Mouse (Mus musculus) CH12.LX (cell line): ENCODE data around the gene Abr. TPM values are rescaled to one million over a fixed set of nuclear protein-coding genes. Genes with fewer than 3 reads are reported as not detected.

Experiments used
- DNase-seq: peaks from one replicate; pipeline ENCODE4 v3.0.0-alpha.2; 2013; ENCODE audit errors: extremely low read depth
- H3K27ac ChIP-seq: 2 replicates; pipeline ENCODE4 v1.5.1; 2012; ENCODE audit warnings: low read depth, mild to moderate bottlenecking, control low read depth, moderate library complexity; ENCODE audit not compliant: insufficient read depth
- H3K27me3 ChIP-seq: replicated peaks from 2 replicates; pipeline ENCODE3; 2012; ENCODE audit warnings: inconsistent platforms
- H3K36me3 ChIP-seq, 2 experiments: replicated peaks in 1 of 2; 2 replicates each; pipeline versions ENCODE3 to v1.6.1; 2012; ENCODE audit warnings: inconsistent platforms in 1 of 2, low read length in 1 of 2, mild to moderate bottlenecking in 1 of 2, mixed read lengths in 1 of 2, moderate library complexity in 1 of 2; ENCODE audit not compliant: control insufficient read depth in 1 of 2, insufficient read depth in 1 of 2
- H3K4me1 ChIP-seq, 2 experiments: 2 replicates each; pipeline ENCODE4 v1.6.1; 2012; ENCODE audit warnings: inconsistent platforms in 1 of 2, moderate library complexity in 1 of 2; ENCODE audit not compliant: insufficient read depth in 2 of 2, control insufficient read depth in 1 of 2
- H3K4me2 ChIP-seq: 2 replicates; pipeline ENCODE4 v1.6.1; 2012; ENCODE audit warnings: low read depth, mild to moderate bottlenecking, control low read depth; ENCODE audit not compliant: poor library complexity, insufficient read depth, severe bottlenecking
- H3K4me3 ChIP-seq, 3 experiments: fragments of 150-350 bp in 1 of 3; sonication (generic) in 1 of 3; replicated peaks in 1 of 3; 2 replicates each; pipeline versions ENCODE3 to v1.5.1; 2011 to 2012; ENCODE audit warnings: low read depth in 2 of 3, low read length in 2 of 3, mild to moderate bottlenecking in 2 of 3, moderate library complexity in 2 of 3, control low read depth in 1 of 3, improper control_type of control experiment in 1 of 3, inconsistent platforms in 1 of 3, mixed read lengths in 1 of 3; ENCODE audit not compliant: poor library complexity in 1 of 3
- H3K79me2 ChIP-seq: replicated peaks from 2 replicates; pipeline ENCODE4 v1.6.1; 2012; ENCODE audit warnings: mild to moderate bottlenecking, moderate library complexity; ENCODE audit not compliant: control insufficient read depth, poor library complexity, insufficient read depth, severe bottlenecking; ENCODE audit errors: extremely low read depth
- H3K9ac ChIP-seq: 2 replicates; pipeline ENCODE4 v1.6.1; 2012; ENCODE audit warnings: low read depth, mild to moderate bottlenecking, control low read depth, moderate library complexity; ENCODE audit not compliant: insufficient read depth
- H3K9me3 ChIP-seq: replicated peaks from 2 replicates; pipeline ENCODE3; 2012; ENCODE audit warnings: low read length, inconsistent platforms, mixed read lengths
- CHD1 ChIP-seq: IDR thresholded peaks from 2 replicates; pipeline ENCODE4 v1.6.1; 2012; ENCODE audit warnings: low read depth, low read length, improper control_type of control experiment, inconsistent platforms
- ELF1 ChIP-seq: IDR thresholded peaks from 2 replicates; pipeline ENCODE4 v1.6.1; 2014; ENCODE audit warnings: low read depth, mild to moderate bottlenecking, inconsistent platforms, low read length, improper control_type of control experiment
- EP300 ChIP-seq: IDR thresholded peaks from 2 replicates; pipeline ENCODE4 v1.6.1; 2011; ENCODE audit warnings: low read length, improper control_type of control experiment
- ETS1 ChIP-seq: conservative IDR thresholded peaks from 2 replicates; pipeline ENCODE4 v1.6.1; 2012; ENCODE audit warnings: low read depth, mild to moderate bottlenecking, inconsistent platforms, low read length, improper control_type of control experiment, moderate library complexity
- GABPA ChIP-seq: IDR thresholded peaks from 2 replicates; pipeline ENCODE4 v1.6.1; 2012; ENCODE audit warnings: low read depth, low read length, improper control_type of control experiment, inconsistent platforms; ENCODE audit not compliant: insufficient replicate concordance
- HCFC1 ChIP-seq: IDR thresholded peaks from 2 replicates; pipeline ENCODE4 v1.6.1; 2012; ENCODE audit warnings: low read depth, mild to moderate bottlenecking, inconsistent platforms, low read length, improper control_type of control experiment
- IRF4 ChIP-seq: IDR thresholded peaks from 2 replicates; pipeline ENCODE4 v1.6.1; 2014; ENCODE audit warnings: low read depth, mild to moderate bottlenecking, inconsistent platforms, low read length, improper control_type of control experiment
- JUN ChIP-seq: IDR thresholded peaks from 2 replicates; pipeline ENCODE4 v1.6.1; 2011; ENCODE audit warnings: low read depth, mild to moderate bottlenecking, low read length, improper control_type of control experiment, moderate library complexity; ENCODE audit not compliant: insufficient read depth
- JUND ChIP-seq: conservative IDR thresholded peaks from 2 replicates; pipeline ENCODE4 v1.6.1; 2011; ENCODE audit warnings: low read depth, low read length, improper control_type of control experiment
- KAT2A ChIP-seq: IDR thresholded peaks from 2 replicates; pipeline ENCODE4 v1.6.1; 2012; ENCODE audit warnings: low read length, improper control_type of control experiment, inconsistent platforms; ENCODE audit not compliant: insufficient replicate concordance
- MAFK ChIP-seq: IDR thresholded peaks from 2 replicates; pipeline ENCODE4 v1.6.1; 2011; ENCODE audit warnings: low read length, improper control_type of control experiment; ENCODE audit not compliant: insufficient replicate concordance
- MAX ChIP-seq: IDR thresholded peaks from 2 replicates; pipeline ENCODE4 v1.6.1; 2011; ENCODE audit warnings: low read length, improper control_type of control experiment
- NRF1 ChIP-seq: IDR thresholded peaks from 2 replicates; pipeline ENCODE4 v1.6.1; 2014; ENCODE audit warnings: low read depth, mild to moderate bottlenecking, inconsistent platforms, low read length, improper control_type of control experiment, moderate library complexity
- POLR2A ChIP-seq: IDR thresholded peaks from 2 replicates; pipeline ENCODE4 v1.6.1; 2011; ENCODE audit warnings: low read depth, mild to moderate bottlenecking, improper control_type of control experiment, low read length
- SMC3 ChIP-seq: IDR thresholded peaks from 2 replicates; pipeline ENCODE4 v1.6.1; 2011; ENCODE audit warnings: low read depth, low read length, improper control_type of control experiment
- TBP ChIP-seq: conservative IDR thresholded peaks from 2 replicates; pipeline ENCODE4 v1.6.1; 2011; ENCODE audit warnings: low read depth, low read length, improper control_type of control experiment
- UBTF ChIP-seq: IDR thresholded peaks from 2 replicates; pipeline ENCODE4 v1.6.1; 2012; ENCODE audit warnings: low read depth, mild to moderate bottlenecking, inconsistent platforms, low read length, improper control_type of control experiment, moderate library complexity
- USF1 ChIP-seq: IDR thresholded peaks from 2 replicates; pipeline ENCODE4 v1.6.1; 2014; ENCODE audit warnings: low read depth, mild to moderate bottlenecking, inconsistent platforms, low read length, improper control_type of control experiment
- ZC3H11A ChIP-seq: IDR thresholded peaks from 2 replicates; pipeline ENCODE4 v1.6.1; 2012; ENCODE audit warnings: low read depth, mild to moderate bottlenecking, inconsistent platforms, low read length, improper control_type of control experiment
- ZKSCAN1 ChIP-seq: IDR thresholded peaks from 2 replicates; pipeline ENCODE4 v1.6.1; 2012; ENCODE audit warnings: low read depth, inconsistent platforms, low read length, improper control_type of control experiment, borderline replicate concordance
- ZMIZ1 ChIP-seq: IDR thresholded peaks from 2 replicates; pipeline ENCODE4 v1.6.1; 2012; ENCODE audit warnings: low read depth, mild to moderate bottlenecking, inconsistent platforms, low read length, improper control_type of control experiment
- dilution Hi-C: fragments of 300-500 bp; cut with MboI; formaldehyde crosslinking; loops from 2 replicates; pipeline ENCODE4 v1.14.3; 2020; ENCODE audit warnings: low sequenced_read_pairs; ENCODE audit not compliant: extremely low pct_unique_long_range_greater_than_20kb, extremely low pct_ligation_motif_present
- in situ Hi-C: fragments of 300-500 bp; cut with MboI; formaldehyde crosslinking; loops from 3 replicates; pipeline ENCODE4 v1.14.3; 2019; ENCODE audit warnings: low sequenced_read_pairs, low pct_ligation_motif_present, low pct_unique_long_range_greater_than_20kb, mixed read lengths
- polyA plus RNA-seq: library from polyadenylated mRNA; unstranded; fragments of >175 nt; gene quantifications from 2 replicates; pipeline ENCODE4 v1.2.1, GENCODE M21; 2012; ENCODE audit warnings: low read depth; ENCODE audit not compliant: insufficient read length
- total RNA-seq, 2 experiments: library from RNA; depleted of rRNA; stranded (reverse); fragments of 300-350 nt in 1 of 2; fragments of >200 nt in 1 of 2; gene quantifications; 2 replicates each; pipeline ENCODE4 v1.2.3; 2012 to 2014

Gene Abr
- total and polyA plus RNA-seq, 3 experiments = 21.0 to 49.5 (median 37.4) TPM

DNA sequence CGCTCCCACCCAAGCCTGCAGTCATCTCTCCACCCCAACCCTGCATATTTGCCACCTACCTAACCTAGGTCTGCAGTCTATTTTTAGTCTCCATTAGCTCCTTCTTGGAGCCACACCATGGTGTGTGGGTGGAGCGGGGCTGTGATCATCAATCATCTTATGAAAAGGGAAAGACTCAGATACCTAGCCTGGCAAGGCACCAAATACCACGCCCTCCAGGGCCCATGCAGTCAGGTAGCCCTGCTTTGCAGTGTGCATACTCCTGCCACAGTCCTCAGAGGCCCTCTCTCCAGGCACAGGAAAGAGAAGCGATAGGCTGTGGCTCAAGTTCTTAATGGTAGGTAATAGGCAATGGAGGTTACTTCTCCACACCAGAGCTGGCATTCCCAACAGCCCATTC is 128.9 kb downstream of the Abr start:
- in situ Hi-C loops = loop anchor here (5.0 kb wide), 1 partner anchor 36 kb away; no protein-coding TSS in a partner anchor
- H3K27me3 ChIP-seq = no peaks in the 10 kb centered on the region

GRCm38 (mm10) chr11:76491817-76492216 is 130.3 kb downstream of the Abr start:
- Histone ChIP-seq H3K9ac (no peak overlapping the region), H3K27ac (no peak overlapping the region), H3K36me3 (peaks cover 0 to 28% of the 10 kb centered on the region in 2 experiments), H3K27me3 (no peaks in the 10 kb centered on the region), H3K4me2 (no peak overlapping the region), H3K79me2 (0 out of 2 replicates have a peak, but pooled peaks cover 4% of the 10 kb centered on the region), H3K4me3 (no peak overlapping the region), H3K4me1 (peaks cover 28 to 63% of the 10 kb centered on the region in 2 experiments), H3K9me3 (no peaks in the 10 kb centered on the region)
- dilution Hi-C loops = no loop called here
- TF ChIP-seq SMC3 = no peak
- no peak for TF ChIP-seq MAX
- no peak for TF ChIP-seq USF1
- TF ChIP-seq ELF1 = no peak
- in situ Hi-C loops = loop anchor here (5.0 kb wide), 1 partner anchor 35 kb away; no protein-coding TSS in a partner anchor
- DNase-seq = no peak

More for the DNA sequence above, 128.9 kb downstream of the Abr start:
- peak overlapping the region in 2 of 3 experiments; percentile 83 to 85 for H3K4me3 ChIP-seq
- DNase-seq = no peak
- peaks cover 0 to 25% of the 10 kb centered on the region in 2 experiments for H3K36me3 ChIP-seq
- H3K79me2 ChIP-seq = 0 out of 2 replicates have a peak, but pooled peaks cover 4% of the 10 kb centered on the region
- no peaks in the 10 kb centered on the region for H3K9me3 ChIP-seq
- dilution Hi-C loops = no loop called here
- peak overlapping the region; percentile 49 for H3K4me2 ChIP-seq
- peaks cover 40 to 65% of the 10 kb centered on the region in 2 experiments for H3K4me1 ChIP-seq
- TF ChIP-seq TBP (no peak), ZC3H11A (no peak), ETS1 (no peak), MAX (no peak), KAT2A (no peak), UBTF (no peak), GABPA (no peak), JUND (no peak), ZKSCAN1 (no peak), USF1 (no peak), IRF4 (no peak), ZMIZ1 (no peak), POLR2A (no peak), EP300 (no peak), HCFC1 (no peak), CHD1 (no peak), NRF1 (no peak), JUN (no peak), MAFK (no peak), ELF1 (no peak)
- peak overlapping the region; percentile 69; the same call in 1 of the 2 replicates for H3K9ac ChIP-seq
- no peak overlapping the region for H3K27ac ChIP-seq
